Mouse (Mus musculus) urinary bladder, postnatal 14 days (tissue): ENCODE measurements around the gene Eif5a.
"Not testable (repeated sequence)": the region's sequence is repeated elsewhere in the genome, so short reads cannot be mapped to it uniquely, and the experiment has no call there.

Source experiments
- DNase-seq: peaks from one replicate; pipeline ENCODE4 v3.0.0; 2021; ENCODE audit warnings: low spot score

The Eif5a gene

GRCm38 (mm10) chr11:69945997-69946891, 24.5 kb upstream of the Eif5a start:
- DNase-seq = no peak

GRCm38 (mm10) chr11:69945216-69945615, 23.5 kb upstream of the Eif5a start:
- no peak for DNase-seq

GRCm38 (mm10) chr11:69940962-69941361, 19.2 kb upstream of the Eif5a start:
- DNase-seq = no peak

GRCm38 (mm10) chr11:69939731-69940130, 18.0 kb upstream of the Eif5a start:
- DNase-seq = no peak

- no peak for DNase-seq
Observed at GRCm38 (mm10) chr11:69939181-69939580, 17.4 kb upstream of the Eif5a start.

- no peak for DNase-seq
Observed at GRCm38 (mm10) chr11:69938401-69938979, 16.7 kb upstream of the Eif5a start.

- DNase-seq = no peak
Observed at GRCm38 (mm10) chr11:69937834-69938233, 16.1 kb upstream of the Eif5a start.

- DNase-seq = no peak
Observed at GRCm38 (mm10) chr11:69937385-69937784, 15.6 kb upstream of the Eif5a start.

GRCm38 (mm10) chr11:69936714-69937347, 15.1 kb upstream of the Eif5a start:
- DNase-seq = no peak

- DNase-seq = no peak
Observed at GRCm38 (mm10) chr11:69936156-69936555, 14.4 kb upstream of the Eif5a start.

GRCm38 (mm10) chr11:69935137-69935879, 13.6 kb upstream of the Eif5a start, which contains the start of gene Ybx2:
TSS of gene Ybx2 (plus strand) at chr11:69935796.
- peak; percentile 91 for DNase-seq

- no peak for DNase-seq
Observed at GRCm38 (mm10) chr11:69934681-69935080, 12.9 kb upstream of the Eif5a start.

GRCm38 (mm10) chr11:69934169-69934568, 12.4 kb upstream of the Eif5a start:
- DNase-seq = peak; percentile 95

- DNase-seq = no peak
Observed at GRCm38 (mm10) chr11:69933066-69933465, 11.3 kb upstream of the Eif5a start.

GRCm38 (mm10) chr11:69932254-69932653, 10.5 kb upstream of the Eif5a start:
- no peak for DNase-seq

- DNase-seq = no peak
Observed at GRCm38 (mm10) chr11:69931769-69932168, 10.0 kb upstream of the Eif5a start.

- DNase-seq = no peak
Observed at GRCm38 (mm10) chr11:69930967-69931537, 9.3 kb upstream of the Eif5a start.

GRCm38 (mm10) chr11:69930176-69930575, 8.4 kb upstream of the Eif5a start:
- DNase-seq = not testable (repeated sequence)

- DNase-seq = no peak
Observed at GRCm38 (mm10) chr11:69929712-69930111, 8.0 kb upstream of the Eif5a start.

GRCm38 (mm10) chr11:69927501-69927900, 5.7 kb upstream of the Eif5a start:
- no peak for DNase-seq

GRCm38 (mm10) chr11:69922796-69923195, 1.0 kb upstream of the Eif5a start:
- DNase-seq = no peak
